Mouse (Mus musculus) midbrain, embryonic 16.5 days (tissue): ENCODE results near the gene Map1s. TPM values are rescaled to one million over a fixed set of nuclear protein-coding genes. Genes with fewer than 3 reads are reported as not detected.

ENCODE experiments used
- ATAC-seq: fragments of 200-750 bp; cut with Nextera tagmentation; 2 replicates; pipeline ENCODE4 v1.8.0; 2017; ENCODE audit warnings: moderate TSS enrichment
- H3K27ac ChIP-seq: fragments of 300-500 bp; sonication (generic); 2 replicates; pipeline ENCODE4 v1.5.1; 2014; ENCODE audit warnings: mild to moderate bottlenecking, low read length, mixed read lengths
- H3K27me3 ChIP-seq: fragments of 300-500 bp; sonication (generic); 2 replicates; pipeline ENCODE4 v1.6.1; 2014; ENCODE audit warnings: low read depth, low read length, mixed read lengths; ENCODE audit not compliant: control insufficient read depth, insufficient read depth
- H3K36me3 ChIP-seq: fragments of 300-500 bp; sonication (generic); 2 replicates; pipeline ENCODE4 v1.6.1; 2014; ENCODE audit warnings: mild to moderate bottlenecking, low read length, moderate library complexity, mixed read lengths; ENCODE audit not compliant: control insufficient read depth, insufficient read depth
- H3K4me1 ChIP-seq: fragments of 300-500 bp; sonication (generic); 2 replicates; pipeline ENCODE4 v1.6.1; 2014; ENCODE audit warnings: mild to moderate bottlenecking, low read length, mixed read lengths; ENCODE audit not compliant: control insufficient read depth, insufficient read depth
- H3K4me2 ChIP-seq: fragments of 300-500 bp; sonication (generic); 2 replicates; pipeline ENCODE4 v1.6.1; 2014; ENCODE audit warnings: mild to moderate bottlenecking, low read length, mixed read lengths
- H3K4me3 ChIP-seq: fragments of 300-500 bp; sonication (generic); 2 replicates; pipeline ENCODE4 v1.5.1; 2014; ENCODE audit warnings: low read depth, mild to moderate bottlenecking, low read length, moderate library complexity, mixed read lengths
- H3K9ac ChIP-seq: fragments of 300-500 bp; sonication (generic); 2 replicates; pipeline ENCODE4 v1.6.1; 2014; ENCODE audit warnings: low read depth, low read length, mixed read lengths
- H3K9me3 ChIP-seq: fragments of 300-500 bp; sonication (generic); replicated peaks from 2 replicates; pipeline ENCODE4 v1.6.1; 2014; ENCODE audit warnings: mild to moderate bottlenecking, low read length, mixed read lengths; ENCODE audit not compliant: control insufficient read depth, poor library complexity, severe bottlenecking
- WGBS: fragments of 180-500 bp; shearing (Covaris S2); extraction: QIAGEN DNeasy Blood & Tissue Kit; methylation state at CpG from one replicate; pipeline ENCODE4 v1.1.7; 2014; 5-methylcytosine and 5-hydroxymethylcytosine counted together
- polyA plus RNA-seq: library from polyadenylated mRNA; unstranded; fragments of >200 nt; fragmentation: Nextera tagmentation; extraction: Ambion mirVana; gene quantifications from 2 replicates; pipeline ENCODE4 v1.2.1, GENCODE M21; 2015

Map1s gene
- polyA plus RNA-seq, 1 experiment from 2014 or later: 65.0 TPM

- Histone ChIP-seq H3K4me3 (no peak overlapping the region), H3K9ac (no peak overlapping the region), H3K27ac (no peak overlapping the region), H3K27me3 (no peaks in the 10 kb centered on the region), H3K4me1 (no peaks in the 10 kb centered on the region), H3K4me2 (no peak overlapping the region), H3K36me3 (peaks cover 5% of the 10 kb centered on the region), H3K9me3 (no peaks in the 10 kb centered on the region)
- no peak for ATAC-seq
- WGBS: 90% methylated on average over 4 of the region's 4 CpGs
These were observed 27.3 kb downstream of the Map1s start for GRCm38 (mm10) chr8:70933036-70933435.

DNA sequence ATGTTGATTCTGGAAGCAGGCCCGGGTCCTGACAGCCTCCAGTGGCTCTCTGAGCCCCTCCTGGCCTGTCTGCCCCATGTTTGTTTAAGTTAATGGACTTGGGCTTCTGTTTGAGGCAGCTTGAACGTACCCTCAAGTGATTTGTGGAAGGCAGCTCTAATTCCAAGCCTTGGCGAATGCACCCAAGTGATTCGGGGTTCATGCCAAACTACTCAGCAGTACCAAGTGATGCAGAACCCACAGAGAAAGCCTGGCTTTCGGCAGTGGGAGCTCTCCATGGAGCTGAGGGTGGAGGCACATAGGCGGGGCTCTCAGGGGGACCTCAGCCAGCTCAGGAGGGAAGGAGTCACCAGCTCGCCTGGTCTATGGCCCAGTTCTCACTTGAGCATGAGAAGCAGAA lies 29.1 kb downstream of the Map1s start:
- no peak for ATAC-seq
- H3K27ac ChIP-seq: no peak overlapping the region

DNA sequence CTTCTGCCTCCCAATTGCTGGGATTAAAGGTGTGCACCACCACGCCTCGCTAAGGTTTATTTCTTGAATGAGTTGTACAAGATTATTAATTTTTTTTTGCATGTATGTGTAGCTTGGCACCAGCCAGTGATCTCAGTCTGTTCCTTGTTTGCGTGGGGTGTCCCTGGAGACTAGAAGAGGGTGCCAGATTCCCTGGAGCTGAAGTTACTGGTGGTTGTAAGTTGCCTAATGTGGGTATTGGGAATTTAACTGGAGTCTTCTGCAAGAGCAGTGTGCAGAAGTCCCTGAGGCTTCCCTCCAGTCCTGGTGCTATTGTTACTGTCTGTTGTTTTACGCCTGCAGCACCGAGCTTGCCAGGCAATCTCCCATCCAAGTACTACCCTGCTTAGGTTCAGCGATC lies 31.5 kb downstream of the Map1s start:
- H3K36me3 ChIP-seq: peaks cover 3% of the 10 kb centered on the region
- 86% methylated on average over 6 of the region's 6 CpGs for WGBS
- no peaks in the 10 kb centered on the region for H3K9me3 ChIP-seq
- no peaks in the 10 kb centered on the region for H3K4me1 ChIP-seq
- H3K4me2 ChIP-seq: no peak overlapping the region
- H3K4me3 ChIP-seq: no peak overlapping the region
- no peak overlapping the region for H3K9ac ChIP-seq
- no peaks in the 10 kb centered on the region for H3K27me3 ChIP-seq
- no peak for ATAC-seq
- H3K27ac ChIP-seq: no peak overlapping the region

More for the DNA sequence above, 29.1 kb downstream of the Map1s start:
- no peaks in the 10 kb centered on the region for H3K27me3 ChIP-seq
- 69% methylated on average over 7 of the region's 7 CpGs for WGBS
- H3K4me2 ChIP-seq: no peak overlapping the region
- H3K4me1 ChIP-seq: no peaks in the 10 kb centered on the region
- no peak overlapping the region for H3K9ac ChIP-seq
- no peak overlapping the region for H3K4me3 ChIP-seq
- H3K9me3 ChIP-seq: no peaks in the 10 kb centered on the region
- H3K36me3 ChIP-seq: peaks cover 5% of the 10 kb centered on the region

DNA sequence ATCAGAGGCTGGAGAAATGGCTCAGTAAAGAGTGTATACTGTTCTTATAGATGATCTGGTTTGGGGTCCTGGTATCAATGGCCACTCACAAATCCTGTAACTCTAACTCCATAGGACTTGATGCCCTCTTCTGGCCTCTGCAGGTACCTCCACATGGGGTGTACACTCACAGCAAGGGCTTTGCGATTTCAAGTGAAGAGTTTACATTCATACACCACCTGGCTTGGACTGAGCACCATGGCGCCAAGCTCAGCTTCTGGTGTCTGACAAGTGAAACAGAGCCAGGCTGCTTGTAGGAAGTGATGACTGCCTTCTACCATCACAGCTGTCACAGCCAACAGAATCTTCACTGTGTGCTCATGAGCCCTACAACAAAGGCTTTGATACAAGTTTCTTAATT lies 35.7 kb downstream of the Map1s start:
- 80% methylated on average over 2 of the region's 2 CpGs for WGBS
- H3K9ac ChIP-seq: no peak overlapping the region
- H3K4me1 ChIP-seq: no peaks in the 10 kb centered on the region
- H3K36me3 ChIP-seq: no peaks in the 10 kb centered on the region
- ATAC-seq: no peak
- no peaks in the 10 kb centered on the region for H3K9me3 ChIP-seq
- H3K27ac ChIP-seq: no peak overlapping the region
- H3K4me2 ChIP-seq: no peak overlapping the region
- no peaks in the 10 kb centered on the region for H3K27me3 ChIP-seq
- H3K4me3 ChIP-seq: no peak overlapping the region

- 38% methylated on average over 1 of the region's 1 CpGs for WGBS
- Histone ChIP-seq H3K4me2 (no peak overlapping the region), H3K4me3 (no peak overlapping the region), H3K9ac (no peak overlapping the region), H3K27me3 (no peaks in the 10 kb centered on the region), H3K36me3 (no peaks in the 10 kb centered on the region), H3K9me3 (no peaks in the 10 kb centered on the region), H3K4me1 (no peaks in the 10 kb centered on the region), H3K27ac (no peak overlapping the region)
- no peak for ATAC-seq
These were observed 37.5 kb downstream of the Map1s start for GRCm38 (mm10) chr8:70943187-70943586.

GRCm38 (mm10) chr8:70949847-70950246 lies 44.1 kb downstream of the Map1s start:
- H3K27ac ChIP-seq: no peak overlapping the region
- no peaks in the 10 kb centered on the region for H3K27me3 ChIP-seq

GRCm38 (mm10) chr8:70960703-70961472 lies 55.2 kb downstream of the Map1s start:
- WGBS: 78% methylated on average over 14 of the region's 14 CpGs
- H3K36me3 ChIP-seq: no peaks in the 10 kb centered on the region
- H3K27ac ChIP-seq: no peak overlapping the region
- no peaks in the 10 kb centered on the region for H3K27me3 ChIP-seq
- no peaks in the 10 kb centered on the region for H3K9me3 ChIP-seq
- ATAC-seq: no peak
- no peak overlapping the region for H3K4me3 ChIP-seq
- no peaks in the 10 kb centered on the region for H3K4me1 ChIP-seq
- no peak overlapping the region for H3K4me2 ChIP-seq
- no peak overlapping the region for H3K9ac ChIP-seq

More at GRCm38 (mm10) chr8:70949847-70950246, 44.1 kb downstream of the Map1s start:
- H3K4me2 ChIP-seq: no peak overlapping the region
- no peak overlapping the region for H3K9ac ChIP-seq
- H3K4me3 ChIP-seq: no peak overlapping the region
- H3K36me3 ChIP-seq: no peaks in the 10 kb centered on the region
- no peaks in the 10 kb centered on the region for H3K4me1 ChIP-seq
- H3K9me3 ChIP-seq: no peaks in the 10 kb centered on the region
- 65% methylated on average over 1 of the region's 1 CpGs for WGBS
- ATAC-seq: no peak

GRCm38 (mm10) chr8:70964159-70964558 lies 58.4 kb downstream of the Map1s start:
- Histone ChIP-seq H3K27me3 (no peaks in the 10 kb centered on the region), H3K4me2 (no peak overlapping the region), H3K4me1 (no peaks in the 10 kb centered on the region), H3K9me3 (no peaks in the 10 kb centered on the region), H3K9ac (no peak overlapping the region), H3K27ac (no peak overlapping the region), H3K36me3 (no peaks in the 10 kb centered on the region), H3K4me3 (no peak overlapping the region)
- WGBS: 9% methylated on average over 3 of the region's 3 CpGs
- no peak for ATAC-seq

GRCm38 (mm10) chr8:70964861-70965260 lies 59.1 kb downstream of the Map1s start:
- no peaks in the 10 kb centered on the region for H3K36me3 ChIP-seq
- H3K4me1 ChIP-seq: no peaks in the 10 kb centered on the region
- no peak overlapping the region for H3K4me2 ChIP-seq
- no peaks in the 10 kb centered on the region for H3K9me3 ChIP-seq
- H3K27ac ChIP-seq: no peak overlapping the region
- H3K27me3 ChIP-seq: no peaks in the 10 kb centered on the region
- no peak overlapping the region for H3K9ac ChIP-seq
- no peak overlapping the region for H3K4me3 ChIP-seq
- ATAC-seq: no peak
